Mouse (Mus musculus) kidney, adult 2 months (tissue): ENCODE measurements around the gene Hook2.

Experiments
- CTCF ChIP-seq: fragments of 200-500 bp; conservative IDR thresholded peaks from 2 replicates; pipeline ENCODE4 v1.5.1; 2011; ENCODE audit warnings: low read depth, mild to moderate bottlenecking, control low read depth, low read length, moderate library complexity, mixed read lengths; ENCODE audit not compliant: insufficient read depth, insufficient read length
- POLR2A ChIP-seq: fragments of 200-500 bp; IDR thresholded peaks from one replicate; pipeline ENCODE4 v1.6.1; 2011; ENCODE audit warnings: low read depth, low read length, control low read depth

- TF ChIP-seq POLR2A, result no peak
- no peak for TF ChIP-seq CTCF
Observed at GRCm38 (mm10) chr8:84996978-84997377, 6.6 kb downstream of the Hook2 start.
